Mouse (Mus musculus) testis, postnatal 14 days (tissue): ENCODE results near the gene H2-T22.

Source experiments
- DNase-seq: peaks from one replicate; pipeline ENCODE4 v3.0.0; 2021; ENCODE audit warnings: low spot score

H2-T22 gene

GRCm38 (mm10) chr17:35998545-35999305 lies 43.8 kb downstream of the H2-T22 start:
- DNase-seq, result no peak

GRCm38 (mm10) chr17:35997713-35998510 lies 44.6 kb downstream of the H2-T22 start:
- DNase-seq, result no peak

GRCm38 (mm10) chr17:35996949-35997348 lies 45.6 kb downstream of the H2-T22 start:
- DNase-seq, result peak; percentile 85

GRCm38 (mm10) chr17:35994879-35995240 lies 47.7 kb downstream of the H2-T22 start:
- no peak for DNase-seq

- DNase-seq, result peak; percentile 75
Measured at GRCm38 (mm10) chr17:35994175-35994878, 48.2 kb downstream of the H2-T22 start.

GRCm38 (mm10) chr17:35993675-35994074 lies 48.9 kb downstream of the H2-T22 start:
- peak; percentile 60 for DNase-seq

GRCm38 (mm10) chr17:35991781-35992180 lies 50.8 kb downstream of the H2-T22 start:
- DNase-seq, result no peak
